ENCODE assay signal across 11 mouse cellular contexts in genomic region chr4:107012005-107012478, GRCm38 (mm10). TPM values are rescaled to one million over a fixed set of nuclear protein-coding genes. Genes with fewer than 3 reads are reported as not detected.
DNase-seq lines count a peak whose midpoint lies in the region; ATAC-seq and TF ChIP-seq lines count a peak whose summit lies in the region.
"Had no signal": no experiment of that assay in that cellular context is flagged by ENCODE, and none has a peak within 500 bp of the region (broad histone marks: within the 10 kb centered on the region; RNA-seq: fewer than 3 reads in every experiment).

No protein-coding gene starts in this region.

- WGBS in embryonic facial prominence, embryonic 12.5 days = 62% methylated on average over 13 of the region's 13 CpGs
- WGBS in embryonic facial prominence, embryonic 10.5 days = 83% methylated on average over 13 of the region's 13 CpGs
- 50% methylated on average over 13 of the region's 13 CpGs for WGBS in kidney, postnatal 0 days
- WGBS in embryonic facial prominence, embryonic 15.5 days = 51% methylated on average over 13 of the region's 13 CpGs

- no peak overlapping the region for H3K9ac ChIP-seq in embryonic facial prominence, embryonic 12.5 days
- H3K9ac ChIP-seq in kidney, postnatal 0 days (ENCODE audit: low read depth, low read length) = no peak overlapping the region
- H3K9ac ChIP-seq in embryonic facial prominence, embryonic 15.5 days = no peak overlapping the region

- no peaks in the 10 kb centered on the region for H3K27me3 ChIP-seq in embryonic facial prominence, embryonic 12.5 days
- no peaks in the 10 kb centered on the region for H3K27me3 ChIP-seq in embryonic facial prominence, embryonic 10.5 days (replicated peaks; ENCODE audit: low read depth, poor library complexity, severe bottlenecking)
- H3K27me3 ChIP-seq in kidney, postnatal 0 days (ENCODE audit: insufficient read depth, low read length) = no peaks in the 10 kb centered on the region
- no peaks in the 10 kb centered on the region for H3K27me3 ChIP-seq in embryonic facial prominence, embryonic 15.5 days

- no peak for DNase-seq in embryonic facial prominence, embryonic 10.5 days (ENCODE audit: low spot score)
- peak; percentile 73 for DNase-seq in kidney, postnatal 0 days (ENCODE audit: low spot score)
- no peak for DNase-seq in kidney, adult 18-20 months
- peak; percentile 88 for DNase-seq in 3T3-L1 (ENCODE audit: low read depth, low spot score)
- DNase-seq in layer of hippocampus, adult 9-10 months (ENCODE audit: low spot score) = no peak
- DNase-seq in left cerebral cortex, adult 8-10 months (ENCODE audit: low spot score in 2 of 2) = no peak
- DNase-seq: kidney, adult 9 months; right cerebral cortex, adult 18-20 months had no signal

- peaks cover 28% of the 10 kb centered on the region for H3K36me3 ChIP-seq in embryonic facial prominence, embryonic 12.5 days
- peaks cover 92% of the 10 kb centered on the region for H3K36me3 ChIP-seq in embryonic facial prominence, embryonic 10.5 days (replicated peaks)
- H3K36me3 ChIP-seq in kidney, postnatal 0 days (ENCODE audit: insufficient read depth, low read length) = 0 out of 2 replicates have a peak, but pooled peaks cover 14% of the 10 kb centered on the region
- H3K36me3 ChIP-seq in embryonic facial prominence, embryonic 15.5 days = 0 out of 2 replicates have a peak, but pooled peaks cover 5% of the 10 kb centered on the region

- H3K9me3 ChIP-seq in embryonic facial prominence, embryonic 12.5 days = no peaks in the 10 kb centered on the region
- no peaks in the 10 kb centered on the region for H3K9me3 ChIP-seq in embryonic facial prominence, embryonic 10.5 days
- no peaks in the 10 kb centered on the region for H3K9me3 ChIP-seq in kidney, postnatal 0 days (replicated peaks; ENCODE audit: low read length)
- no peaks in the 10 kb centered on the region for H3K9me3 ChIP-seq in embryonic facial prominence, embryonic 15.5 days (replicated peaks)

- H3K4me2 ChIP-seq in embryonic facial prominence, embryonic 12.5 days (replicated peaks) = no peak overlapping the region
- H3K4me2 ChIP-seq in kidney, postnatal 0 days (ENCODE audit: low read length) = no peak overlapping the region
- no peak overlapping the region for H3K4me2 ChIP-seq in embryonic facial prominence, embryonic 15.5 days (replicated peaks)

- ATAC-seq in embryonic facial prominence, embryonic 12.5 days (ENCODE audit: insufficient number of reproducible peaks, insufficient read depth, low FRiP score, low TSS enrichment) = no peak
- ATAC-seq in kidney, postnatal 0 days (replicated peaks; ENCODE audit: low FRiP score, low read depth) = no peak
- peak; percentile 32; the same call in 1 of the 2 replicates for ATAC-seq in embryonic facial prominence, embryonic 15.5 days (ENCODE audit: insufficient number of reproducible peaks, low FRiP score, low TSS enrichment, low read depth)

- no peak for TF ChIP-seq CTCF in kidney, postnatal 0 days (IDR thresholded peaks at IDR 0.05; ENCODE audit: low read depth)

- peaks cover 44% of the 10 kb centered on the region for H3K4me1 ChIP-seq in embryonic facial prominence, embryonic 12.5 days
- H3K4me1 ChIP-seq in embryonic facial prominence, embryonic 10.5 days = peaks cover 65% of the 10 kb centered on the region
- H3K4me1 ChIP-seq in kidney, postnatal 0 days (replicated peaks; ENCODE audit: insufficient read depth, low read length) = peaks cover 18% of the 10 kb centered on the region; the same call in 1 of the 2 replicates
- peaks cover 69% of the 10 kb centered on the region for H3K4me1 ChIP-seq in embryonic facial prominence, embryonic 15.5 days

- H3K4me3 ChIP-seq in embryonic facial prominence, embryonic 12.5 days = no peak overlapping the region
- H3K4me3 ChIP-seq in embryonic facial prominence, embryonic 10.5 days = no peak overlapping the region
- H3K4me3 ChIP-seq in kidney, postnatal 0 days (replicated peaks; ENCODE audit: low read depth, low read length) = no peak overlapping the region
- no peak overlapping the region for H3K4me3 ChIP-seq in embryonic facial prominence, embryonic 15.5 days (replicated peaks)
- H3K4me3 ChIP-seq: erythroblast, embryonic 14.5 days had no signal

- 0 out of 2 replicates have a peak overlapping the region, but pooled peaks have one; percentile 38 for H3K27ac ChIP-seq in embryonic facial prominence, embryonic 12.5 days
- H3K27ac ChIP-seq in embryonic facial prominence, embryonic 10.5 days (replicated peaks) = no peak overlapping the region
- no peak overlapping the region for H3K27ac ChIP-seq in kidney, postnatal 0 days
- H3K27ac ChIP-seq in embryonic facial prominence, embryonic 15.5 days (replicated peaks) = peak overlapping the region; percentile 61

RNA-seq across cellular contexts. Expression of gene Mrpl37, which starts 54.6 kb away (rescaled TPM):
- polyA plus RNA-seq in embryonic facial prominence, embryonic 12.5 days (2016; fragmentation: Nextera tagmentation; extraction: Ambion mirVana) = 96.9 and 100 TPM in 2 replicates
- 129 and 136 TPM in 2 replicates for polyA plus RNA-seq in embryonic facial prominence, embryonic 10.5 days (2016; fragmentation: Nextera tagmentation; extraction: Ambion mirVana)
- 94.1 and 99.7 TPM in 2 replicates for polyA plus RNA-seq in kidney, postnatal 0 days (2015; fragmentation: Nextera tagmentation; extraction: Ambion mirVana)
- 83.6 and 87.5 TPM in 2 replicates for polyA plus RNA-seq in embryonic facial prominence, embryonic 15.5 days (2015; fragmentation: Nextera tagmentation; extraction: Ambion mirVana)
- 10 to 100 TPM; 53.4 to 58.6 (median 58.2) TPM for total RNA-seq in left cerebral cortex, adult 8-10 months (2022)

RNA-seq across cellular contexts. Expression of gene Cyb5rl, which starts 54.7 kb away (rescaled TPM):
- 4.6 and 5.9 TPM in 2 replicates for polyA plus RNA-seq in embryonic facial prominence, embryonic 12.5 days (2016; fragmentation: Nextera tagmentation; extraction: Ambion mirVana)
- polyA plus RNA-seq in embryonic facial prominence, embryonic 10.5 days (2016; fragmentation: Nextera tagmentation; extraction: Ambion mirVana) = 8.1 and 10.4 TPM in 2 replicates
- polyA plus RNA-seq in kidney, postnatal 0 days (2015; fragmentation: Nextera tagmentation; extraction: Ambion mirVana) = 15.0 and 17.4 TPM in 2 replicates
- polyA plus RNA-seq in embryonic facial prominence, embryonic 15.5 days (2015; fragmentation: Nextera tagmentation; extraction: Ambion mirVana) = 7.6 and 8.2 TPM in 2 replicates
- total RNA-seq in left cerebral cortex, adult 8-10 months (2022) = 1 to 10 TPM; 5.8 to 9.8 (median 7.2) TPM

Comparison
In these comparisons a context has a peak if more than half of its experiments do, and no peak if none do; other contexts are left out.
1. H3K27ac ChIP-seq: peak in embryonic facial prominence, embryonic 12.5 days (single experiment) and embryonic facial prominence, embryonic 15.5 days (single experiment); none in embryonic facial prominence, embryonic 10.5 days (single experiment) and kidney, postnatal 0 days (single experiment).
2. DNase-seq: peak in kidney, postnatal 0 days (single experiment) and 3T3-L1 (single experiment); none in embryonic facial prominence, embryonic 10.5 days (single experiment), kidney, adult 18-20 months (single experiment), layer of hippocampus, adult 9-10 months (single experiment) and left cerebral cortex, adult 8-10 months (0 of 2).